Mouse (Mus musculus): Measurements from ENCODE around the gene Dock3. TPM values are rescaled to one million over a fixed set of nuclear protein-coding genes. Genes with fewer than 3 reads are reported as not detected.
"Not testable (repeated sequence)": the region's sequence is repeated elsewhere in the genome, so short reads cannot be mapped to it uniquely, and the experiment has no call there.

Gene Dock3
- polyA plus RNA-seq, 1 experiment from 2014 or later: 1.0 TPM

DNA sequence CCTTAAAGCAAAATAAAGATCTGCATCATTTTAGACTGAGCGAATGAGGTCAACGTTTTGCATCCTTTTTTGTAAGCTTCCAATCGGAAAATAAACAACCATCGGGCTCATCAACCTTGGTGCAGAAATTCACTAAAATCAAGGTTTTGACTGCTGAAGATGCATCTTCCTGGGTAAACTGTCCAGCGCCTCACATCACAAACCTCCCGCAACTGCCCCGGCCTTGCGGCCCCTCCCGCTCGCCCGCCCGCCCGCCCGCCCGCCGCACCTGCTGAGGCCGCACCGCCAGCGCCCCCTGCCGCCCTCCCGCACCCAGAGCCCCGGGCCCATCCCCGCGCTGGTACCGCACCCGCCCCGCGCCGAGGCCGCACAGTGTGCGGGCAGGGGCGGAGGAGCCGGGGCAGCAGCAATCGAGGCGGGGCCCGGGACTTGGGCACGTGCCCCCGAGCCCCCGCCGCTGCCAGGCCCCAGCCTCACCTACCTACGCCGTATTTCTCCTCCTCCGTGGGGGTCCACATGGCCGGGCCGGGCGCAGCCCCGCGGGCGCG lies 644 bp downstream of the Dock3 start:
- Histone ChIP-seq H3K36me3 (no peaks in the 10 kb centered on the region), H3K9me3 (no peaks in the 10 kb centered on the region), H3K27ac (no peak overlapping the region), H3K9ac (replicated peaks) (peak overlapping the region; percentile 56), H3K27me3 (peaks cover 75% of the 10 kb centered on the region), H3K4me1 (replicated peaks) (peaks cover 6% of the 10 kb centered on the region), H3K4me3 (replicated peaks) (peak overlapping the region; percentile 62), H3K4me2 (peak overlapping the region; percentile 99)
- ATAC-seq (ENCODE audit: insufficient number of reproducible peaks, insufficient read depth, low FRiP score, low TSS enrichment, low read depth): 0 out of 2 replicates have a peak, but pooled peaks have one; percentile 59
- 1% methylated on average over 39 of the region's 50 CpGs for WGBS

DNA sequence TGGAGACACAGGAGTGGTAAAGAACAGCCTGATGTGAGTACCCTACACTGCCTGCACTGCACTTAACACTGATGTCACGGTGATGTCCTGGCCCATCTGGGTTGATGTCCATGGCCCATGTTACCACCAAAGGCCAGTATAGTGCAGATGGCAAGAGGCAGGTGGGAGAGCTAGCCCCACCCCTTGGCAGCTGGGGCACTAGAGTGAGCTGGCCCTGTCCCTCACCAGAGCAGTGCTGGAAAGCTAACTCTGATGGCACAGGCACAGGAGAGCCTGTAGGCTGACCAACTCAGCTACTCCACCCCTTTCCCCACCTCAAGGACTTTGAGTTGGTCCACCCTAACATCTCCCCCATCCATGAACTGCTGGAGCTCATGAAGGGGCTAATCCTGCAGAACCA lies 7.1 kb downstream of the Dock3 start:
- Histone ChIP-seq H3K27me3 (peaks cover 21% of the 10 kb centered on the region), H3K9me3 (no peaks in the 10 kb centered on the region), H3K4me3 (replicated peaks) (no peak overlapping the region), H3K36me3 (no peaks in the 10 kb centered on the region), H3K4me1 (replicated peaks) (no peaks in the 10 kb centered on the region), H3K27ac (no peak overlapping the region), H3K9ac (replicated peaks) (no peak overlapping the region), H3K4me2 (no peak overlapping the region)
- ATAC-seq (ENCODE audit: insufficient number of reproducible peaks, insufficient read depth, low FRiP score, low TSS enrichment, low read depth): no peak
- 87% methylated on average over 1 of the region's 1 CpGs for WGBS

DNA sequence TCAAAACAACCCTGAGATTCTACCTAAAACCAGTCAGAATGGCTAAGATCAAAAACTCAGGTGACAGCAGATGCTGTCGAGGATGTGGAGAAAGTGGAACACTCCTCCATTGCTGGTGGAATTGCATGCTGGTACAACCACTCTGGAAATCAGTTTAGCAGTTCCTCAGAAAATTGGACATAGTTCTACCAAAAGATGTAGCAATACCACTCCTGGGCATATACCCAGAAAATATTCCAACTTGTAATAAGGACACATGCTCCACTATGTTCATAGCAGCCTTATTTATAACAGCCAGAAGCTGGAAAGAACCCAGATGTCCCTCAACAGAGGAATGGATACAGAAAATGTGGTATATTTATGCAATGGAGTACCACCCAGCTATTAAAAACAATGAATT lies 56.9 kb downstream of the Dock3 start:
- 89% methylated on average over 1 of the region's 1 CpGs for WGBS
- not testable (repeated sequence) for H3K9me3 ChIP-seq; H3K4me3 ChIP-seq (replicated peaks); H3K4me2 ChIP-seq; H3K27ac ChIP-seq; H3K4me1 ChIP-seq (replicated peaks); ATAC-seq (ENCODE audit: insufficient number of reproducible peaks, insufficient read depth, low FRiP score, low TSS enrichment, low read depth); H3K9ac ChIP-seq (replicated peaks); H3K27me3 ChIP-seq; H3K36me3 ChIP-seq

DNA sequence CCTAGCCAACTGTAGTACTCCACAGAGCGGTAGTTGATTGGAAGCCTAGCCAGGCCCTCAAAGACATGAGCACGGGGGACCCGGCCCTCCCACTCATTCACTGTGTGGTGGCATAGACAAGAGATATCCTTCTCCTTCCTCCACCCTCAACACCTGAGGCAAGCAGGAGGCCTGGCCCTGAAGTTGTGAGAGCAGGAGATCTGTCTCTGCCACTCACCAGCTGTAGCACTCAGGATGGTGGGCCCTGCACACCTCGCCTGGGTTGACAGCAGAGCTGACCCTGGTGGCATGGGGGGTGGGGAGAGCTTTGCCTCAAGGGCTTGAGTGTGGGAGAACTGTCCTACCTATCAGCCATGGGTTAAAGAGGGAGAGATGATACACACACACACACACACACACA lies 65.9 kb downstream of the Dock3 start:
- Histone ChIP-seq H3K4me3 (replicated peaks) (no peak overlapping the region), H3K27me3 (no peaks in the 10 kb centered on the region), H3K4me1 (replicated peaks) (no peaks in the 10 kb centered on the region), H3K27ac (no peak overlapping the region), H3K9ac (replicated peaks) (no peak overlapping the region), H3K36me3 (no peaks in the 10 kb centered on the region), H3K9me3 (no peaks in the 10 kb centered on the region), H3K4me2 (no peak overlapping the region)
- WGBS: 89% methylated on average over 4 of the region's 4 CpGs
- ATAC-seq (ENCODE audit: insufficient number of reproducible peaks, insufficient read depth, low FRiP score, low TSS enrichment, low read depth): no peak

DNA sequence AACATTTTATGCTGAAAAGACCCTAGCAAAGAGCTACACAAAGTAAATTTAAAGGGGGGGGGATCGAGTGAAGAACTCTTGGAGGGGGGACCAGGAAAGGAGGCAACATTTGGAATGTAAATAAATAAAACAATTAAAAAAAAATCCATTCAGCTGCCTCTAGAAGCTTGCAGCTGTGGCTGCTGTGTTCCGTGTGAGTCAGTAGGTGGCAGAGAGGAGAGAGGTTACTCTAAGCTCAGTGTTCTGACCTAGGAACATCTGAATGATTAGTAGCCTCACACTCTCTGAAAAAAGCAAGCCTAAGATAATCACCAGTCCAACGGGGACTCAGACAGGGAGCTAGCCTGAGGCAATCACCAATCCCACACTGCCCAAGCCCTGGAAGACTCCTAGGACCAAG lies 66.9 kb downstream of the Dock3 start:
- no peak overlapping the region for H3K9ac ChIP-seq (replicated peaks)
- no peak overlapping the region for H3K27ac ChIP-seq
- H3K4me3 ChIP-seq (replicated peaks): no peak overlapping the region
- H3K9me3 ChIP-seq: no peaks in the 10 kb centered on the region
- no peaks in the 10 kb centered on the region for H3K36me3 ChIP-seq
- WGBS: 20% methylated on average over 3 of the region's 3 CpGs
- no peak overlapping the region for H3K4me2 ChIP-seq
- H3K4me1 ChIP-seq (replicated peaks): no peaks in the 10 kb centered on the region
- no peaks in the 10 kb centered on the region for H3K27me3 ChIP-seq
- no peak for ATAC-seq (ENCODE audit: insufficient number of reproducible peaks, insufficient read depth, low FRiP score, low TSS enrichment, low read depth)

DNA sequence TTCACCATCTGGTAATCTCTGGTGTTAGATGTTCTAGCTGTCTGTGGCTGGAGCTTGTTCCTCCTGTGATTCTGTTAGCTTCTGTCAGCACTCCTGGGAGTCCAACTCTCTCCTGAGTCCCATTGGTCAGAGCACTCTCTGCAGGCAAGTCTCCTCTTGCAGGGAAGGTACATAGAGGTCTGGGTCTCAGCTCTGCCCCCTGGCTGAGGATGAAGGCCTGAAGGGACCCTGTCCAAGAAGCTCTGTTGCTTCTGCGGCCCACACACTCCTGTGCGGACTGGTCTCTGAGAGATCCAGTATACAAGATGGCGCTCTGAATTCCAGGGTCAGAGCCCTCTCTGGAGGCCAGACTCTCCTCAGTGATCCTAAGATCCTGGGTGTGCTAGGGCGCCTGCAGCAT lies 75.3 kb downstream of the Dock3 start:
- not testable (repeated sequence) for H3K4me2 ChIP-seq; H3K36me3 ChIP-seq; H3K27ac ChIP-seq; H3K27me3 ChIP-seq; H3K4me1 ChIP-seq (replicated peaks); H3K4me3 ChIP-seq (replicated peaks); ATAC-seq (ENCODE audit: insufficient number of reproducible peaks, insufficient read depth, low FRiP score, low TSS enrichment, low read depth); H3K9me3 ChIP-seq; H3K9ac ChIP-seq (replicated peaks)
- WGBS: 77% methylated on average over 4 of the region's 4 CpGs

DNA sequence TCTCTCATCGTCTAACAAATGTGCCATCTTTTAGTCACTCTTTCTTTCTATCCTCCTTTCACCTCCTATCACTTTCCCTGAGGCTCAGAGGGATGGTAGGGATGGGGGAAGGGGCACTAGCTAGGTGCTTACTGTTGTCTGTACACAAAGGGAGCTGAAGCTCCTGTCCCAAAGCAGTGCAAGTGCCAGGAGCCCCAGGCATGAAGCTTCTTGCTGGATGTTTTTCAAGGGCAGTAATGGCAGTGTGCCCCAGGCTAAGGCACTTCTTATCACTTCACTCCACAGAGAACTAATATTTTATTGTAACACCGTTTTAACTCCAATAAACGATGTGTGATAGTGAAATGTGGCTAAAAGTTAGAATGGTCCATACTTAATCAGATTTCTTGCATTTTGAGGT lies 118.9 kb downstream of the Dock3 start:
- H3K4me1 ChIP-seq (replicated peaks): no peaks in the 10 kb centered on the region
- no peaks in the 10 kb centered on the region for H3K27me3 ChIP-seq
- no peaks in the 10 kb centered on the region for H3K36me3 ChIP-seq
- no peaks in the 10 kb centered on the region for H3K9me3 ChIP-seq
- ATAC-seq (ENCODE audit: insufficient number of reproducible peaks, insufficient read depth, low FRiP score, low TSS enrichment, low read depth): no peak
- WGBS: 56% methylated on average over 3 of the region's 3 CpGs
- H3K9ac ChIP-seq (replicated peaks): no peak overlapping the region
- H3K4me3 ChIP-seq (replicated peaks): no peak overlapping the region
- H3K27ac ChIP-seq: no peak overlapping the region
- H3K4me2 ChIP-seq: no peak overlapping the region

DNA sequence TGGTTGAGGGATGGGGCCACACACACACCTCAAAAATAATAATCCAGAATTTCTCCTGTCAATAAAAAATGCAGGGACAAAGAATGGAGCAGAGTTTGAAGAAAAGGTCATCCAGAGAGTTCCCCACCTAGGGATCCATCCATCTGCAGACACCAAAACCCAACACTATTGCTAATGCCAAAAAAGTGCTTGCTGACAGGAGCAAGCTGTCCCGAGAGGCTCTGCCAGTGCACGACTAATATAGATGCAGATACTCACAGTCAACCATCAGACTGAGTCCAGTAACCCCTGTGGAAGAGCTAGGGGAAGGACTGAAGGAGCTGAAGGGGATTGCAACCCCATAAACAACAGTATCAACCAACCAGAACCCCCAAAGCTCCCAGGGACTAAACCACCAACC lies 119.7 kb downstream of the Dock3 start:
- H3K27ac ChIP-seq: no peak overlapping the region
- H3K9me3 ChIP-seq: no peaks in the 10 kb centered on the region
- no peak overlapping the region for H3K9ac ChIP-seq (replicated peaks)
- H3K4me1 ChIP-seq (replicated peaks): no peaks in the 10 kb centered on the region
- H3K4me3 ChIP-seq (replicated peaks): no peak overlapping the region
- no peaks in the 10 kb centered on the region for H3K27me3 ChIP-seq
- ATAC-seq (ENCODE audit: insufficient number of reproducible peaks, insufficient read depth, low FRiP score, low TSS enrichment, low read depth): no peak
- no peaks in the 10 kb centered on the region for H3K36me3 ChIP-seq
- WGBS: 61% methylated on average over 2 of the region's 2 CpGs
- no peak overlapping the region for H3K4me2 ChIP-seq

DNA sequence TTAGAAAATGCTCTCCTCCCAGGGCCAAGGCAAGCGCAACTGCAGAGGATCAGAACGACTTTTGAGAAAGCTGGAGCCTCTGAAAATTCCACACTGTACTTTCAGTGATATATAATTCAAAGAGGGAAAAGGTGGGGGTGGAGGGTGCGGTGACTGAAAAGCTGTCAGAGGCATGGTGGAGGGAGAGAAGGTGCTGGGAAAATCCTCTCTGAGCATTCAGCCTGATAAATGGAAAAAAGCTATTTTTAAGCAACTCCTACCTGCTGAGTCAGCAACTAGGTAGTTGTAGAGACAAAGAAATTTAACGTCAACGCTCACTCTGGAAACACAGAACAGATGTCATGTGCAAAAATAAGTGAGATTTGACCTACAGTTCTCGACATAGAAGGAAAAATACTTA lies 132.2 kb downstream of the Dock3 start:
- Histone ChIP-seq H3K36me3 (no peaks in the 10 kb centered on the region), H3K4me2 (no peak overlapping the region), H3K4me3 (replicated peaks) (no peak overlapping the region), H3K27ac (no peak overlapping the region), H3K9me3 (no peaks in the 10 kb centered on the region), H3K9ac (replicated peaks) (no peak overlapping the region), H3K27me3 (no peaks in the 10 kb centered on the region), H3K4me1 (replicated peaks) (no peaks in the 10 kb centered on the region)
- ATAC-seq (ENCODE audit: insufficient number of reproducible peaks, insufficient read depth, low FRiP score, low TSS enrichment, low read depth): no peak
- WGBS: 76% methylated on average over 6 of the region's 6 CpGs

DNA sequence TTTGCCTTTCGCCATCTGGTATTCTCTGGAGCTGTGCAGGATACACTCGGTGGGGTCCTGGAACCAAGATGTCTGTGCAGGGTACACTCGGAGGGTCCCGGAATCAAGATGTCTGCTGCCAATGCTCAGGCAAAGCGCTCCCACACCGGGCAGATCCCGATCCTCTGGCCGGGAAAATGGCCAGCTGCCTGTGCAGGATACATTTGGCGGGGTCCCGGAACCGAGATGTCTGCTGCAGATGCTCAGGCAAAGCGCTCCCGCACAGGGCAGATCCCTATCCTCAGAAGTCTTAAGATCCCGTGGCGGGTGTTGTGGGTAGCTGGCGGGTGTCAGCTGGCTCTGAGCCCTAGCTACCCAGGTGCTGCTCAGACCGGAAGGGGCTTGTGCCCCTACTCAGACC lies 142.3 kb downstream of the Dock3 start:
- not testable (repeated sequence) for H3K4me1 ChIP-seq (replicated peaks); H3K36me3 ChIP-seq; H3K9me3 ChIP-seq; H3K27ac ChIP-seq; H3K9ac ChIP-seq (replicated peaks); H3K27me3 ChIP-seq; H3K4me3 ChIP-seq (replicated peaks); ATAC-seq (ENCODE audit: insufficient number of reproducible peaks, insufficient read depth, low FRiP score, low TSS enrichment, low read depth)
- whole genome bisulfite sequencing: 68% methylated on average over 17 of the region's 17 CpGs
- H3K4me2 ChIP-seq: peak overlapping the region; percentile 23; the same call in 1 of the 2 replicates

DNA sequence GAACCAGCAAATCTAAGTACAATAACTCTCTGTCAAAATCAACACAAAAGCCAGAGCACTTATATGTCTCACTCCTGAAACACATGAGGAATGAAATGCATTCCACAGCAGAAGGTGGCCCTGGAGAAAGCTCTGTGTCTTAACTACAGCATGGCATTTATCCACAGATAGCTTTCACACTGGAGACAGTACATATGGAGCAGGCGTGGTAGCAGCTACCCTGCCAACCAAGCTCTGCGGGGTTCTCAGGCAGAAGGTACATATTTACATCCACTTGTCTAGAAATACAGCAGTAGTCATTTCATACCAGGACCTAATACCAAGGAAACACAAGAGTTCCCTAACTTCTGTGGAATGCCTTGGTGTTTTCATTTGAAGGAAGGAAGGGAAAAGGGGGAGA lies 144.2 kb downstream of the Dock3 start:
- no peaks in the 10 kb centered on the region for H3K27me3 ChIP-seq
- ATAC-seq (ENCODE audit: insufficient number of reproducible peaks, insufficient read depth, low FRiP score, low TSS enrichment, low read depth): no peak
- H3K4me1 ChIP-seq (replicated peaks): no peaks in the 10 kb centered on the region
- no peak overlapping the region for H3K9ac ChIP-seq (replicated peaks)
- H3K27ac ChIP-seq: no peak overlapping the region
- H3K4me2 ChIP-seq: no peak overlapping the region
- no peaks in the 10 kb centered on the region for H3K36me3 ChIP-seq
- no peak overlapping the region for H3K4me3 ChIP-seq (replicated peaks)
- WGBS: 81% methylated on average over 2 of the region's 2 CpGs
- no peaks in the 10 kb centered on the region for H3K9me3 ChIP-seq

DNA sequence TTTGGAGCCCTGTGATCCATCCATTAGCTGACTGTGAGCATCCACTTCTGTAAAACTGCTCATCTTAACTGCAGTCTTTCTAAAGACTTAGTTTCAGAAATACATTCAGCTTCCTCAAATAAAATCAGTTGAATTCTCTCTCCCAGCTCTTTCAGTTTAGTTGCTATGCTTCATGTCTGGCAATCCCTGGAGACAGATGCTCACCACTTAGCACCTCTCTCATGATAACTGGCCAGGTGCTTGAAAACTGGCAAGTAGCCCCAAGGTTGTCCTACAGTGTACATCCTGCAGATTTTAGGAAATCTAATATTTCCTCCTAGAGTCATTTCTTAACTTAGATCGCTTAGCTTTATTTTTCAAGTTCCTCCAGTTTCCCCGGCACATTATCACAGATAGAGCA lies 193.8 kb downstream of the Dock3 start:
- no peak overlapping the region for H3K4me2 ChIP-seq
- no peak for ATAC-seq (ENCODE audit: insufficient number of reproducible peaks, insufficient read depth, low FRiP score, low TSS enrichment, low read depth)
- no peaks in the 10 kb centered on the region for H3K27me3 ChIP-seq
- no peaks in the 10 kb centered on the region for H3K36me3 ChIP-seq
- H3K4me3 ChIP-seq (replicated peaks): no peak overlapping the region
- no peak overlapping the region for H3K9ac ChIP-seq (replicated peaks)
- H3K9me3 ChIP-seq: no peaks in the 10 kb centered on the region
- no peak overlapping the region for H3K27ac ChIP-seq
- H3K4me1 ChIP-seq (replicated peaks): no peaks in the 10 kb centered on the region
- WGBS: 88% methylated on average over 2 of the region's 2 CpGs

Measured in limb, embryonic 12.5 days (tissue).